Mouse (Mus musculus) embryo, embryonic 10.5 days (tissue): Measurements from ENCODE around the gene Polh.
A peak's percentile ranks its signal among the peaks of the same experiment; 100 is the strongest.

Experiments
- DNase-seq: peaks from one replicate; pipeline ENCODE4 v3.0.0-alpha.2; 2015; ENCODE audit warnings: low spot score

Gene Polh

GRCm38 (mm10) chr17:46132058-46132718, 70.3 kb downstream of the Polh start:
- DNase-seq, result peak; percentile 90

GRCm38 (mm10) chr17:46129741-46130498, 72.5 kb downstream of the Polh start:
- DNase-seq, result no peak

- DNase-seq, result no peak
These were observed 74.5 kb downstream of the Polh start for GRCm38 (mm10) chr17:46127814-46128493.

GRCm38 (mm10) chr17:46126608-46127007, 75.8 kb downstream of the Polh start:
- no peak for DNase-seq

GRCm38 (mm10) chr17:46123953-46124700, 78.3 kb downstream of the Polh start:
- DNase-seq, result no peak

GRCm38 (mm10) chr17:46123285-46123684, 79.2 kb downstream of the Polh start:
- no peak for DNase-seq

- DNase-seq, result no peak
These were observed 79.7 kb downstream of the Polh start for GRCm38 (mm10) chr17:46122791-46123190.
